Mouse (Mus musculus): Measurements from ENCODE around the gene Nsd2. TPM values are rescaled to one million over a fixed set of nuclear protein-coding genes. Genes with fewer than 3 reads are reported as not detected.

The Nsd2 gene
- total RNA-seq (2015) (49.9 and 61.0 TPM in 2 replicates), total RNA-seq (2017) (88.7 and 89.6 TPM in 2 replicates)

- ATAC-seq (ENCODE audit: poor library complexity, severe bottlenecking), result peak; percentile 76
Observed at GRCm38 (mm10) chr5:33819876-33820732, at the start of gene Nsd2. TSS of gene Nsd2 (plus strand) at chr5:33820725.

- ATAC-seq (ENCODE audit: poor library complexity, severe bottlenecking), result no peak
Observed at GRCm38 (mm10) chr5:33777195-33777594, 43.3 kb upstream of the Nsd2 start.

- no peak for ATAC-seq (ENCODE audit: poor library complexity, severe bottlenecking)
Observed at GRCm38 (mm10) chr5:33781964-33782344, 38.6 kb upstream of the Nsd2 start.

GRCm38 (mm10) chr5:33782345-33782998, 38.1 kb upstream of the Nsd2 start, which contains the start of gene Letm1:
TSS of gene Letm1 (minus strand) at chr5:33782817.
- ATAC-seq (ENCODE audit: poor library complexity, severe bottlenecking), result peak; percentile 100

- ATAC-seq (ENCODE audit: poor library complexity, severe bottlenecking), result no peak
Observed at GRCm38 (mm10) chr5:33782999-33783390, 37.5 kb upstream of the Nsd2 start.

GRCm38 (mm10) chr5:33791912-33792643, 28.4 kb upstream of the Nsd2 start:
- ATAC-seq (ENCODE audit: poor library complexity, severe bottlenecking), result no peak

- ATAC-seq (ENCODE audit: poor library complexity, severe bottlenecking), result no peak
Observed at GRCm38 (mm10) chr5:33803337-33803736, 17.2 kb upstream of the Nsd2 start.

- ATAC-seq (ENCODE audit: poor library complexity, severe bottlenecking), result no peak
Observed at GRCm38 (mm10) chr5:33811519-33811918, 9.0 kb upstream of the Nsd2 start.

GRCm38 (mm10) chr5:33816008-33816725, 4.4 kb upstream of the Nsd2 start:
- ATAC-seq (ENCODE audit: poor library complexity, severe bottlenecking), result no peak

GRCm38 (mm10) chr5:33818104-33818503, 2.4 kb upstream of the Nsd2 start:
- ATAC-seq (ENCODE audit: poor library complexity, severe bottlenecking), result no peak

GRCm38 (mm10) chr5:33819141-33819875, 1.2 kb upstream of the Nsd2 start:
- ATAC-seq (ENCODE audit: poor library complexity, severe bottlenecking), result no peak

GRCm38 (mm10) chr5:33820733-33821621, 452 bp downstream of the Nsd2 start:
- ATAC-seq (ENCODE audit: poor library complexity, severe bottlenecking), result peak; percentile 41

GRCm38 (mm10) chr5:33821901-33822427, 1.4 kb downstream of the Nsd2 start:
- ATAC-seq (ENCODE audit: poor library complexity, severe bottlenecking), result no peak

- ATAC-seq (ENCODE audit: poor library complexity, severe bottlenecking), result 0 out of 2 replicates have a peak, but pooled peaks have one; percentile 4
Observed at GRCm38 (mm10) chr5:33822456-33822855, 1.9 kb downstream of the Nsd2 start.

- ATAC-seq (ENCODE audit: poor library complexity, severe bottlenecking), result no peak
Observed at GRCm38 (mm10) chr5:33826001-33826400, 5.5 kb downstream of the Nsd2 start.

- ATAC-seq (ENCODE audit: poor library complexity, severe bottlenecking), result no peak
Observed at GRCm38 (mm10) chr5:33828107-33828506, 7.6 kb downstream of the Nsd2 start.

GRCm38 (mm10) chr5:33829958-33830357, 9.4 kb downstream of the Nsd2 start:
- ATAC-seq (ENCODE audit: poor library complexity, severe bottlenecking), result no peak

GRCm38 (mm10) chr5:33830832-33831231, 10.3 kb downstream of the Nsd2 start:
- no peak for ATAC-seq (ENCODE audit: poor library complexity, severe bottlenecking)

GRCm38 (mm10) chr5:33841331-33841730, 20.8 kb downstream of the Nsd2 start:
- no peak for ATAC-seq (ENCODE audit: poor library complexity, severe bottlenecking)
